Mouse (Mus musculus): ENCODE measurements around the gene Ceacam16.

GRCm38 (mm10) chr7:19824182-19824973 lies 36.7 kb downstream of the Ceacam16 start:
- TF ChIP-seq POLR2A (IDR thresholded peaks at IDR 0.05; ENCODE audit: borderline replicate concordance, extremely low read depth, insufficient read depth, insufficient read length, poor library complexity, severe bottlenecking) = no peak
- TF ChIP-seq CTCF (IDR thresholded peaks at IDR 0.05; ENCODE audit: borderline replicate concordance, extremely low read depth, insufficient read depth, insufficient read length) = no peak
